Mouse (Mus musculus) megakaryocyte, embryonic 14.5 days (primary cell): ENCODE data around the gene Hamp.

Experiments used
- FLI1 ChIP-seq: IDR thresholded peaks from 2 replicates; pipeline ENCODE4 v1.6.1; 2012; ENCODE audit warnings: low read length, inconsistent platforms, mixed read lengths
- GATA1 ChIP-seq: IDR thresholded peaks from 3 replicates; pipeline ENCODE4 v1.6.1; 2012; ENCODE audit warnings: mixed read lengths, low read length, inconsistent platforms, borderline replicate concordance

GRCm38 (mm10) chr7:30895217-30895616 lies 48.6 kb downstream of the Hamp start:
- TF ChIP-seq GATA1 (no peak), FLI1 (no peak)
